Mouse (Mus musculus) megakaryocyte, embryonic 14.5 days (primary cell): Measurements from ENCODE around the gene Rpn1. TPM values are rescaled to one million over a fixed set of nuclear protein-coding genes. Genes with fewer than 3 reads are reported as not detected.

Source experiments
- H3K27me3 ChIP-seq: replicated peaks from 2 replicates; pipeline ENCODE3; 2012; ENCODE audit warnings: inconsistent platforms
- H3K36me3 ChIP-seq: replicated peaks from 2 replicates; pipeline ENCODE3; 2012; ENCODE audit warnings: low read length, inconsistent platforms, mixed read lengths
- H3K4me1 ChIP-seq: 2 replicates; pipeline ENCODE4 v1.6.1; 2012; ENCODE audit warnings: inconsistent platforms
- H3K4me3 ChIP-seq: replicated peaks from 2 replicates; pipeline ENCODE3; 2012; ENCODE audit warnings: moderate library complexity, mild to moderate bottlenecking, inconsistent platforms
- H3K9me3 ChIP-seq: 2 replicates; pipeline ENCODE4 v1.6.1; 2012; ENCODE audit warnings: inconsistent platforms
- FLI1 ChIP-seq: IDR thresholded peaks from 2 replicates; pipeline ENCODE4 v1.6.1; 2012; ENCODE audit warnings: low read length, inconsistent platforms, mixed read lengths
- GATA1 ChIP-seq: IDR thresholded peaks from 3 replicates; pipeline ENCODE4 v1.6.1; 2012; ENCODE audit warnings: mixed read lengths, low read length, inconsistent platforms, borderline replicate concordance
- polyA plus RNA-seq: library from polyadenylated mRNA; stranded (reverse); fragments of >175 nt; gene quantifications from 2 replicates; pipeline ENCODE4 v1.2.3, GENCODE M21; 2012; ENCODE audit warnings: low replicate concordance; ENCODE audit not compliant: insufficient read depth

The Rpn1 gene
- 32.8 and 59.1 TPM in 2 replicates for polyA plus RNA-seq

- Histone ChIP-seq H3K36me3 (peaks cover 25% of the 10 kb centered on the region), H3K27me3 (no peaks in the 10 kb centered on the region), H3K9me3 (no peaks in the 10 kb centered on the region), H3K4me1 (peaks cover 44% of the 10 kb centered on the region), H3K4me3 (peak within 1 kb of the TSS; percentile 99)
- TF ChIP-seq GATA1: no peak
- no peak for TF ChIP-seq FLI1
These were observed at the start of gene Rpn1 for GRCm38 (mm10) chr6:88084278-88085151. Rpn1 (plus strand) TSS chr6:88084482.

GRCm38 (mm10) chr6:88037471-88038045 lies 46.7 kb upstream of the Rpn1 start:
- TF ChIP-seq GATA1: no peak
- TF ChIP-seq FLI1: no peak

GRCm38 (mm10) chr6:88039426-88039825 lies 44.9 kb upstream of the Rpn1 start:
- no peak for TF ChIP-seq FLI1
- no peak for TF ChIP-seq GATA1
- peaks cover 59% of the 10 kb centered on the region for H3K36me3 ChIP-seq
- no peaks in the 10 kb centered on the region for H3K9me3 ChIP-seq
- H3K27me3 ChIP-seq: no peaks in the 10 kb centered on the region
- H3K4me1 ChIP-seq: peaks cover 62% of the 10 kb centered on the region
- H3K4me3 ChIP-seq: no peak overlapping the region

More at GRCm38 (mm10) chr6:88037471-88038045, 46.7 kb upstream of the Rpn1 start:
- peaks cover 46% of the 10 kb centered on the region for H3K4me1 ChIP-seq
- no peak overlapping the region for H3K4me3 ChIP-seq
- H3K27me3 ChIP-seq: no peaks in the 10 kb centered on the region
- peaks cover 58% of the 10 kb centered on the region for H3K36me3 ChIP-seq
- no peaks in the 10 kb centered on the region for H3K9me3 ChIP-seq

- H3K36me3 ChIP-seq: peaks cover 48% of the 10 kb centered on the region
- H3K4me3 ChIP-seq: peak overlapping the region; percentile 50
- H3K27me3 ChIP-seq: no peaks in the 10 kb centered on the region
- peaks cover 51% of the 10 kb centered on the region for H3K4me1 ChIP-seq
- H3K9me3 ChIP-seq: no peaks in the 10 kb centered on the region
- TF ChIP-seq FLI1: no peak
- no peak for TF ChIP-seq GATA1
These were observed 43.1 kb upstream of the Rpn1 start for GRCm38 (mm10) chr6:88041221-88041620.

GRCm38 (mm10) chr6:88042336-88042735 lies 41.9 kb upstream of the Rpn1 start:
- no peaks in the 10 kb centered on the region for H3K9me3 ChIP-seq
- H3K36me3 ChIP-seq: peaks cover 43% of the 10 kb centered on the region
- peaks cover 59% of the 10 kb centered on the region for H3K4me1 ChIP-seq
- TF ChIP-seq FLI1 (no peak), GATA1 (no peak)
- no peaks in the 10 kb centered on the region for H3K27me3 ChIP-seq
- peak overlapping the region; percentile 59 for H3K4me3 ChIP-seq

- no peak for TF ChIP-seq GATA1
- no peak for TF ChIP-seq FLI1
- H3K36me3 ChIP-seq: peaks cover 26% of the 10 kb centered on the region
- H3K9me3 ChIP-seq: no peaks in the 10 kb centered on the region
- H3K27me3 ChIP-seq: peaks cover 6% of the 10 kb centered on the region
- H3K4me3 ChIP-seq: peak overlapping the region; percentile 96
- peaks cover 61% of the 10 kb centered on the region for H3K4me1 ChIP-seq
These were observed 40.1 kb upstream of the Rpn1 start for GRCm38 (mm10) chr6:88044234-88044576.

- Histone ChIP-seq H3K27me3 (peaks cover 11% of the 10 kb centered on the region), H3K9me3 (no peaks in the 10 kb centered on the region), H3K36me3 (peaks cover 20% of the 10 kb centered on the region), H3K4me3 (peak within 1 kb of the TSS; percentile 96), H3K4me1 (peaks cover 66% of the 10 kb centered on the region)
- 0 out of 2 replicates have a peak, but pooled peaks have one; percentile 38 for TF ChIP-seq FLI1
- no peak for TF ChIP-seq GATA1
These were observed 39.5 kb upstream of the Rpn1 start, which contains the start of gene Rab7 for GRCm38 (mm10) chr6:88044577-88045405. Rab7 (minus strand) TSS chr6:88045270.

GRCm38 (mm10) chr6:88045406-88045766 lies 38.9 kb upstream of the Rpn1 start:
- peaks cover 15% of the 10 kb centered on the region for H3K36me3 ChIP-seq
- TF ChIP-seq FLI1: no peak
- TF ChIP-seq GATA1: no peak

GRCm38 (mm10) chr6:88047853-88048252 lies 36.4 kb upstream of the Rpn1 start:
- peak overlapping the region; percentile 38 for H3K4me3 ChIP-seq
- H3K4me1 ChIP-seq: peaks cover 47% of the 10 kb centered on the region
- H3K36me3 ChIP-seq: no peaks in the 10 kb centered on the region
- peaks cover 14% of the 10 kb centered on the region for H3K9me3 ChIP-seq
- TF ChIP-seq GATA1: no peak
- H3K27me3 ChIP-seq: peaks cover 36% of the 10 kb centered on the region

More at GRCm38 (mm10) chr6:88045406-88045766, 38.9 kb upstream of the Rpn1 start:
- Histone ChIP-seq H3K4me3 (peak overlapping the region; percentile 96), H3K4me1 (peaks cover 66% of the 10 kb centered on the region), H3K27me3 (peaks cover 15% of the 10 kb centered on the region), H3K9me3 (0 out of 2 replicates have a peak, but pooled peaks cover 2% of the 10 kb centered on the region)
